21 mouse cellular contexts compared by ENCODE assay signal in genomic region chr3:131363602-131364001, GRCm38 (mm10).
DNase-seq lines count a peak whose midpoint lies in the region; ATAC-seq lines count a peak whose summit lies in the region.
"Had no signal": no experiment of that assay in that cellular context is flagged by ENCODE, and none has a peak within 500 bp of the region (broad histone marks: within the 10 kb centered on the region; RNA-seq: fewer than 3 reads in every experiment).

No protein-coding gene starts in this region.

- peak; percentile 14 for DNase-seq in heart, postnatal 4 days
- no peak for DNase-seq in heart, postnatal 10 days
- no peak for DNase-seq in liver, embryonic 13.5 days
- no peak for DNase-seq in liver
- DNase-seq in ZHBTc4 (ENCODE audit: low read depth, low spot score): peak; percentile 15
- DNase-seq in adrenal gland, adult 18-20 months (ENCODE audit: low spot score in 2 of 2): no peak
- DNase-seq: adrenal gland, postnatal 14 days; cerebellum, adult 11-12 months; cerebellum, postnatal 36 days; gastrocnemius, postnatal 36 days; heart, postnatal 14 days; thymus, adult 18-20 months had no signal

- 76% methylated on average over 14 of the region's 14 CpGs for WGBS in liver, embryonic 13.5 days (ENCODE audit: insufficient replicate concordance)
- WGBS in stomach, embryonic 14.5 days: 81% methylated on average over 14 of the region's 14 CpGs

- H3K27ac ChIP-seq in liver, embryonic 13.5 days: peak overlapping the region; percentile 37; the same call in 1 of the 2 replicates
- H3K27ac ChIP-seq in stomach, embryonic 14.5 days (ENCODE audit: low read length): peak overlapping the region; percentile 34; the same call in 1 of the 2 replicates
- H3K27ac ChIP-seq: embryonic facial prominence, embryonic 10.5 days; limb, embryonic 10.5 days; midbrain, embryonic 13.5 days had no signal

- H3K36me3 ChIP-seq in liver, embryonic 13.5 days: no peaks in the 10 kb centered on the region
- H3K36me3 ChIP-seq in stomach, embryonic 14.5 days (ENCODE audit: control insufficient read depth, insufficient read depth, low read length): no peaks in the 10 kb centered on the region
- H3K36me3 ChIP-seq: embryonic facial prominence, embryonic 10.5 days; heart, embryonic 10.5 days; limb, embryonic 10.5 days; midbrain, embryonic 13.5 days had no signal

- peaks cover 8% of the 10 kb centered on the region; the same call in 1 of the 2 replicates for H3K4me1 ChIP-seq in liver, embryonic 13.5 days (replicated peaks)
- H3K4me1 ChIP-seq in stomach, embryonic 14.5 days (ENCODE audit: control insufficient read depth, insufficient read depth, low read length): 0 out of 2 replicates have a peak, but pooled peaks cover 3% of the 10 kb centered on the region
- H3K4me1 ChIP-seq: midbrain, embryonic 13.5 days had no signal

- H3K9me3 ChIP-seq in liver, embryonic 13.5 days (replicated peaks): no peaks in the 10 kb centered on the region
- H3K9me3 ChIP-seq in stomach, embryonic 14.5 days (ENCODE audit: control insufficient read depth, low read depth, low read length): no peaks in the 10 kb centered on the region
- H3K9me3 ChIP-seq: embryonic facial prominence, embryonic 10.5 days; heart, embryonic 10.5 days; limb, embryonic 10.5 days; midbrain, embryonic 13.5 days had no signal

- ATAC-seq in liver, embryonic 13.5 days (ENCODE audit: low read depth): no peak
- no peak for ATAC-seq in stomach, embryonic 14.5 days (ENCODE audit: insufficient number of reproducible peaks, insufficient read depth, low FRiP score, low read depth)
- no peak for ATAC-seq in monocyte, adult 5-6 weeks (replicated peaks; ENCODE audit: insufficient number of reproducible peaks, low FRiP score, low TSS enrichment, poor library complexity, severe bottlenecking)
- ATAC-seq: forebrain, embryonic 14.5 days had no signal

- H3K27me3 ChIP-seq in liver, embryonic 13.5 days: no peaks in the 10 kb centered on the region
- H3K27me3 ChIP-seq in stomach, embryonic 14.5 days (ENCODE audit: control insufficient read depth, insufficient read depth, low read length): no peaks in the 10 kb centered on the region
- H3K27me3 ChIP-seq: CH12.LX; midbrain, embryonic 13.5 days had no signal

- H3K4me2 ChIP-seq in liver, embryonic 13.5 days: no peak overlapping the region
- no peak overlapping the region for H3K4me2 ChIP-seq in stomach, embryonic 14.5 days (replicated peaks; ENCODE audit: low read depth, low read length)
- H3K4me2 ChIP-seq: midbrain, embryonic 13.5 days had no signal

- intact Hi-C loops in heart, postnatal 10 days (cut with DNase I): no loop called here

- H3K4me3 ChIP-seq in liver, embryonic 13.5 days (replicated peaks): no peak overlapping the region
- no peak overlapping the region for H3K4me3 ChIP-seq in stomach, embryonic 14.5 days (ENCODE audit: low read depth, low read length)
- H3K4me3 ChIP-seq: embryonic facial prominence, embryonic 10.5 days; layer of hippocampus, adult 2 months; limb, embryonic 10.5 days; midbrain, embryonic 13.5 days had no signal

- H3K9ac ChIP-seq in liver, embryonic 13.5 days: no peak overlapping the region
- no peak overlapping the region for H3K9ac ChIP-seq in stomach, embryonic 14.5 days (replicated peaks; ENCODE audit: low read depth, low read length)
- H3K9ac ChIP-seq: midbrain, embryonic 13.5 days had no signal

Comparison
In these comparisons a context has a peak if more than half of its experiments do, and no peak if none do; other contexts are left out.
1. DNase-seq: peak in heart, postnatal 4 days (single experiment) and ZHBTc4 (single experiment); none in heart, postnatal 10 days (0 of 2), liver, embryonic 13.5 days (single experiment), liver (single experiment) and adrenal gland, adult 18-20 months (0 of 2).